Mouse (Mus musculus): ENCODE data around the gene Vgll2. TPM values are rescaled to one million over a fixed set of nuclear protein-coding genes. Genes with fewer than 3 reads are reported as not detected.

The Vgll2 gene
- polyA plus RNA-seq, 1 experiment = not detected

DNA sequence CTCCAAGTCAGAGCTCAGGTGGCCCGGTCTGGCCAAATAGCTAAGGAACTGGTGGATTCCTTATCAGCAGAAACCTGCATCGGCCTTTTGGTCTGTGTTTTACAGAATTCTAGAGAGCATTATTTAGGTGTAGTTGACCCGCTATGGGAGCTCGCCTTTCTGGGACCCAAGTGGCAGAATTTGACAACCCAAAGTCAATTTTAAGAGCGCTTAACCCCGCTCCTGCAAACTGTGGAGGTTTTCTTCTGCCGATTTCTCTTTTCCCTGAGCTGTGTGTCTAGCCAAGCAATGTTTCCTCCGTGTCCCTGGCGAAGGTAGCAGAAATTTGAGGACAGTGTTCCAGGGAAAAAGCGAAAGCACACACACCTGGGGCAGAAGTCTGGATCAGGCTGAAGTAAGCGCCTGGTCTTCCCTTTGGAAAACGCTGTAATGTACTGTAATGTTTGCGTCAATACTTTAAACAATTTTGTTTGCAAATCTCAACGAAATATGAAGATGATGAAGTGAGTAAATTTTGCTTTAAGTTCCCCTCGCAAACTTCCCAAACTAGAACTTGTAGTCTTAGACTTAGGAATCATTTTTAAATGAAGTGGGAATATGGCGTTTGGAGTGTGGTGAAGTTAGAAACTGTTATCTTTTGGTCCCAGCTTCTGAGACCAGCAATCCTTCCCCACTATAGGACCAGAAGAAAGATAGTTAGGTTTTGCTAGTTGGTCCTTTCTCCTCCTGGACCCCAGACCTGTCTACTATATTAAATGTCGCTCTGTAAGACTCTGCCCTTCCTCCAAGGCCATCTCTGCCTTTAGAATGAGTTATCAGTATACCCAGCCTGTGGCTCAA lies 1.1 kb downstream of the Vgll2 start:
- WGBS = 17% methylated on average over 17 of the region's 17 CpGs
- no peaks in the 10 kb centered on the region for H3K4me1 ChIP-seq (ENCODE audit: control insufficient read depth, insufficient read depth, low read length)
- H3K27ac ChIP-seq (ENCODE audit: insufficient read depth, low read length) = no peak overlapping the region
- H3K27me3 ChIP-seq (ENCODE audit: control insufficient read depth, insufficient read depth, low read length) = peaks cover 6% of the 10 kb centered on the region; the same call in 1 of the 2 replicates
- no peak for DNase-seq
- TF ChIP-seq POLR2A (IDR thresholded peaks at IDR 0.05; ENCODE audit: borderline replicate concordance, insufficient read depth, low read length) = no peak
- TF ChIP-seq CTCF (IDR thresholded peaks at IDR 0.05; ENCODE audit: borderline replicate concordance, insufficient read depth, low read depth, low read length) = no peak
- H3K4me3 ChIP-seq (replicated peaks; ENCODE audit: insufficient read depth, low read depth, low read length) = no peak overlapping the region

DNA sequence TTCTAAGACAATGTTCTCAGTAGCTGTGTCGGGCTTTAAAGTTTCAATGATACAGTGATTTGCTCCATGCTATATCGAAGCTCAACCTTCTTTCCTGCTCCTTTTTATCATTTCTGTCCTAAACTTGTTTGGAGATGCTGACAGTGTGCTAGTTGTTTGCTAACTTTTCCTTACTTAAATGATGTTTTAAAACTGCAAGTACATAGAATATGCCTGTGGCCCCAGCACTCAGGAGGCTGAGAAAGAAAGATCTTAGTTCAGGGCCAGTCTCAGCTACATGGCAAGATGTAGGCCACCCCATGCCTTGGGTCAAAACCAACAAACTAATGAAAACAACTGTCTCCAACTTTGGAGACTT lies 1.7 kb downstream of the Vgll2 start:
- TF ChIP-seq POLR2A (IDR thresholded peaks at IDR 0.05; ENCODE audit: borderline replicate concordance, insufficient read depth, low read length) = no peak
- no peak for TF ChIP-seq CTCF (IDR thresholded peaks at IDR 0.05; ENCODE audit: borderline replicate concordance, insufficient read depth, low read depth, low read length)
- Histone ChIP-seq H3K4me3 (replicated peaks; ENCODE audit: insufficient read depth, low read depth, low read length) (no peak overlapping the region), H3K4me1 (ENCODE audit: control insufficient read depth, insufficient read depth, low read length) (no peaks in the 10 kb centered on the region), H3K27ac (ENCODE audit: insufficient read depth, low read length) (no peak overlapping the region), H3K27me3 (ENCODE audit: control insufficient read depth, insufficient read depth, low read length) (peaks cover 6% of the 10 kb centered on the region; the same call in 1 of the 2 replicates)
- WGBS = 50% methylated on average over 2 of the region's 2 CpGs
- no peak for DNase-seq

DNA sequence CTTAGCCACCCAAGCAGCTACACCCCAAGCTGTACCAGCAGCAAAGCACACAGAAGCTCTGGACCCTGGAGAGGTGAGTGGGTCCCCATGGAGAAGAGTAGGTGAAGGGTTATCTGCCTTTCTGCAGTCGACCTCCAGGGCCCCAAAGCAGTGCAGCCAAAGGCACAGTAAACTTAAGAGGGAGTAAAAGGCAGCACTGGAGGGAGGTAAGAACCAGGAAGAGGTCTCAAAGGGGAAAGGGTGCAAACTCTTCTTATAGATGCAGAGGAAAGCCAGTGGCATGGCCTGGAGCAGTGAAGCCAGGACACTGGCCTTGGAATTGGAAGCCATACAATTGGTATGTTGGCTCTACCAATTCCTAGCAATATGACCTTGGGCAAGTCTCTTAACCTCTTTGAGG lies 3.0 kb downstream of the Vgll2 start:
- H3K27ac ChIP-seq (ENCODE audit: insufficient read depth, low read length) = no peak overlapping the region
- 13% methylated on average over 1 of the region's 1 CpGs for WGBS
- peaks cover 6% of the 10 kb centered on the region; the same call in 1 of the 2 replicates for H3K27me3 ChIP-seq (ENCODE audit: control insufficient read depth, insufficient read depth, low read length)
- H3K4me3 ChIP-seq (replicated peaks; ENCODE audit: insufficient read depth, low read depth, low read length) = no peak overlapping the region
- DNase-seq = no peak
- H3K4me1 ChIP-seq (ENCODE audit: control insufficient read depth, insufficient read depth, low read length) = no peaks in the 10 kb centered on the region
- TF ChIP-seq CTCF (IDR thresholded peaks at IDR 0.05; ENCODE audit: borderline replicate concordance, insufficient read depth, low read depth, low read length) = no peak
- TF ChIP-seq POLR2A (IDR thresholded peaks at IDR 0.05; ENCODE audit: borderline replicate concordance, insufficient read depth, low read length) = no peak

DNA sequence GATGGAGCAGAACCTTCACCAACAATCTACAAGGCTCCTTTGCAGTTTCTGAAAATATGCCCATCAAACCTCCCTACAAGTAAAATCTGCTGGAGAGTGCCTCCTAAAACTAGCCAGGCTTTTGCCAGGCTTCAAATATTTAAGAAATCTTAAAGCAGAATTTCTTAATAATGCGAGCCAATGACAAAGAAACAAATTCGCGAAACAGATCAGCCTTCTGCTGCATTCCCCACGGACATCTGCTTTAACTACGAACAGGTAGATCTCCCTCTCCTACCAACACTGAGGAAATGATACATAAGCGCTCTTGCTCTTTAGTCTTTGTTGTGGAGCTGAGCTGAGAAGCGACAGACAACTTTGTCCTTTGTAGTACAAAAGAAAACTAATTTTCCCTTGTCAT lies 3.5 kb downstream of the Vgll2 start:
- 43% methylated on average over 7 of the region's 7 CpGs for WGBS
- DNase-seq = no peak
- Histone ChIP-seq H3K4me1 (ENCODE audit: control insufficient read depth, insufficient read depth, low read length) (no peaks in the 10 kb centered on the region), H3K27me3 (ENCODE audit: control insufficient read depth, insufficient read depth, low read length) (peaks cover 4% of the 10 kb centered on the region; the same call in 1 of the 2 replicates), H3K27ac (ENCODE audit: insufficient read depth, low read length) (no peak overlapping the region), H3K4me3 (replicated peaks; ENCODE audit: insufficient read depth, low read depth, low read length) (no peak overlapping the region)
- TF ChIP-seq CTCF (IDR thresholded peaks at IDR 0.05; ENCODE audit: borderline replicate concordance, insufficient read depth, low read depth, low read length) (no peak), POLR2A (IDR thresholded peaks at IDR 0.05; ENCODE audit: borderline replicate concordance, insufficient read depth, low read length) (no peak)

DNA sequence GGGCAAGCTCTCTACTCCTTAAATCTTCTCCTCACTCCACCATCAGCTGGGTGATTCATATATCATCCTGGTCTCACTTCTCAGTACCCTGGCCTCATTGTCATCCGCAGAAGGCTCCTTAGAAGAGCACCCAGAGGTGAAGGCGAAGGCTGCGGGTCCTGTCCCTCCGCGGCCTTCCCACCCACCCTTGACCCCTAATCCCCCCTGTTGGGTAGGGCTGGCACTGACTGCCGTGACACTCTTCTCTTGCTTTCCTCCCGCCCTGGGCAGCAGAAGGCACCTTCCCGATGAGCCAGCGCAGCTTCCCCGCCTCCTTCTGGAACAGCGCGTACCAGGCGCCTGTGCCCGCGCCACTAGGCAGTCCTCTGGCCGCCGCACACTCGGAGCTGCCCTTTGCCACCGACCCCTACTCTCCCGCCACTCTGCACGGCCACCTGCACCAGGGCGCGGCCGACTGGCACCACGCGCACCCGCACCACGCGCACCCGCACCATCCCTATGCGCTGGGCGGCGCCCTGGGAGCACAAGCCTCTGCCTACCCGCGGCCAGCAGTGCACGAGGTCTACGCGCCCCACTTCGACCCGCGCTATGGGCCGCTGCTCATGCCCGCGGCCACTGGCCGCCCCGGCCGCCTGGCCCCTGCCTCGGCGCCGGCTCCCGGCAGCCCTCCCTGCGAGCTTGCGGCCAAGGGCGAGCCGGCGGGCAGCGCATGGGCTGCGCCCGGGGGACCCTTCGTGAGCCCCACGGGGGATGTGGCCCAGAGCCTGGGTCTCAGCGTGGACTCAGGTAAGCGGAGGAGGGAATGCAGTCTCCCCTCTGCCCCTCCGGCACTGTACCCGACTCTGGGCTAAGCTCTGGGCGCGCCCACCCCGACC lies 5.1 kb downstream of the Vgll2 start:
- Histone ChIP-seq H3K4me1 (ENCODE audit: control insufficient read depth, insufficient read depth, low read length) (no peaks in the 10 kb centered on the region), H3K27ac (ENCODE audit: insufficient read depth, low read length) (no peak overlapping the region), H3K27me3 (ENCODE audit: control insufficient read depth, insufficient read depth, low read length) (peaks cover 4% of the 10 kb centered on the region; the same call in 1 of the 2 replicates), H3K4me3 (replicated peaks; ENCODE audit: insufficient read depth, low read depth, low read length) (no peak overlapping the region)
- TF ChIP-seq CTCF (IDR thresholded peaks at IDR 0.05; ENCODE audit: borderline replicate concordance, insufficient read depth, low read depth, low read length) (no peak), POLR2A (IDR thresholded peaks at IDR 0.05; ENCODE audit: borderline replicate concordance, insufficient read depth, low read length) (no peak)
- no peak for DNase-seq
- 4% methylated on average over 68 of the region's 68 CpGs for WGBS

DNA sequence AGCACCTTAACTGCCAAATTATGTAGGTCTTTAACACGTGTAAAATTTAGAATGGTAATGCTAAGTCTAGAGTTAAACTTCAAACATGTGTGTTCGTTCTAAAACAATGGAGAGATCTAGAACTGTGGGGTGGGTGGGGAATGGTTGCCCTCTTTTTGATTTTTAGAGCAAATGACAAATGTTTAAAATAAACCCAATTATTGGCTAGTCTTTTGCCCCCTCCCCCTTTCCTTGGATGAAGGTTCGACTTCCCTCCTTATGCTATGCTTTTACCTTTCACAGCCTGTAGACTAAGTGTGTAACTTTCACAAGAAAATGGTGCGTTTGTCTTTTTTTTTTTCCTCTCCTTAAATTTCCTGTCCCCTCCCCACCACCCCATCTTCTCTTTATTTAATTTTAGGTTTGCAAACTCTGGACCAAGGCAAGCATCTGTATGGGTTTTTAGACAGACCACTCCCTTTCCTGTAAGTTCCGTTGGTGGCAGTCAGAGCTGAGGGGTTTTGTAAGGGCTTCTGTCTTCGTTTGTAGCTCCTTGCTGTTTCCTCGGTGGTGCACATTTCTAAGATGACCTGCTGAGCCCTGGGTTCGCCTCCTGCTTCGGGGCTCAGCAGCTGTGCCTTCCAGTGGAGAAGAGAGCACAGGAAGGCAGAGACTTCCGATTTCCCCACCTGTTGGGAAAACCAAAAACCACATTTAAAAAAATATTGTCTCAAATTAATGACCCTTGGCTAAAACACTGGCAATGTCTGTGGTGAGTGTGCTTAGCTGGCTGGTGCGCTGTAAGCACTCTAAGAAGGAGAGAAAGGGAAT lies 6.5 kb downstream of the Vgll2 start:
- Histone ChIP-seq H3K27ac (ENCODE audit: insufficient read depth, low read length) (no peak overlapping the region), H3K4me1 (ENCODE audit: control insufficient read depth, insufficient read depth, low read length) (no peaks in the 10 kb centered on the region), H3K27me3 (ENCODE audit: control insufficient read depth, insufficient read depth, low read length) (peaks cover 4% of the 10 kb centered on the region; the same call in 1 of the 2 replicates), H3K4me3 (replicated peaks; ENCODE audit: insufficient read depth, low read depth, low read length) (no peak overlapping the region)
- 5% methylated on average over 11 of the region's 11 CpGs for WGBS
- no peak for DNase-seq
- no peak for TF ChIP-seq POLR2A (IDR thresholded peaks at IDR 0.05; ENCODE audit: borderline replicate concordance, insufficient read depth, low read length)
- no peak for TF ChIP-seq CTCF (IDR thresholded peaks at IDR 0.05; ENCODE audit: borderline replicate concordance, insufficient read depth, low read depth, low read length)

DNA sequence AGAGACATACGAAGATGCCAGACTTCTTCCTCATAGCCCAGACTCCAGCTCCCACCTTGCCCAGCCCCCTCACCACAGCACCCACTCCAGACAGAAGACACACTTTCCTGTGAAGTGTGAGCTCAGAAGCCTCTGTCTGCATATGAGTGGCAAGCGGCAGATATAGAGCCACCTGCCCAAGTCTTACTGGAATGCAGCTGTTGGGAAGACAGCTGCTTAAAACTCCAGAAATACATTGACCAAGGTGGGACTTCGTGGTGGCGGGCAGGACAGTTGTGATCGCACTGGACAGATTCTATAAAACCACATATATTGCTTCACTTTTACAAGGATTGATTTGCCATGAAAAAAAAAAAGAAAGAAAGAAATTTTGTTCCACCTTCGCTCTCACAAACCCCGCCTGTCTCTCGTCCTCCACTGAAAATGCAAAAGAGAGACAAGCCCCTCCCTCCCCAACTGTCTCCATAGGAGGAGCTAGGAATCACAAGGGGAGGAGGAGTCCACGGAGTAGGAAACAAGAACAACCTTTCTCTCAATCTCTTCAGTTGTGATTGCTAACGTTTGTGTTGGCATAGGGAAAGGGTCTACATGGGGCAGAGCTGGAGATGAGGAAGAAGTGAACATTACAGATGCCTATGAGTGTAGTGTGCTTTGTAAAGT lies 7.2 kb downstream of the Vgll2 start:
- Histone ChIP-seq H3K27me3 (ENCODE audit: control insufficient read depth, insufficient read depth, low read length) (peaks cover 4% of the 10 kb centered on the region; the same call in 1 of the 2 replicates), H3K4me3 (replicated peaks; ENCODE audit: insufficient read depth, low read depth, low read length) (no peak overlapping the region), H3K27ac (ENCODE audit: insufficient read depth, low read length) (no peak overlapping the region), H3K4me1 (ENCODE audit: control insufficient read depth, insufficient read depth, low read length) (no peaks in the 10 kb centered on the region)
- no peak for DNase-seq
- WGBS = 3% methylated on average over 10 of the region's 10 CpGs
- no peak for TF ChIP-seq CTCF (IDR thresholded peaks at IDR 0.05; ENCODE audit: borderline replicate concordance, insufficient read depth, low read depth, low read length)
- no peak for TF ChIP-seq POLR2A (IDR thresholded peaks at IDR 0.05; ENCODE audit: borderline replicate concordance, insufficient read depth, low read length)
